Mouse (Mus musculus): Measurements from ENCODE around the gene Ppib.

The Ppib gene

DNA sequence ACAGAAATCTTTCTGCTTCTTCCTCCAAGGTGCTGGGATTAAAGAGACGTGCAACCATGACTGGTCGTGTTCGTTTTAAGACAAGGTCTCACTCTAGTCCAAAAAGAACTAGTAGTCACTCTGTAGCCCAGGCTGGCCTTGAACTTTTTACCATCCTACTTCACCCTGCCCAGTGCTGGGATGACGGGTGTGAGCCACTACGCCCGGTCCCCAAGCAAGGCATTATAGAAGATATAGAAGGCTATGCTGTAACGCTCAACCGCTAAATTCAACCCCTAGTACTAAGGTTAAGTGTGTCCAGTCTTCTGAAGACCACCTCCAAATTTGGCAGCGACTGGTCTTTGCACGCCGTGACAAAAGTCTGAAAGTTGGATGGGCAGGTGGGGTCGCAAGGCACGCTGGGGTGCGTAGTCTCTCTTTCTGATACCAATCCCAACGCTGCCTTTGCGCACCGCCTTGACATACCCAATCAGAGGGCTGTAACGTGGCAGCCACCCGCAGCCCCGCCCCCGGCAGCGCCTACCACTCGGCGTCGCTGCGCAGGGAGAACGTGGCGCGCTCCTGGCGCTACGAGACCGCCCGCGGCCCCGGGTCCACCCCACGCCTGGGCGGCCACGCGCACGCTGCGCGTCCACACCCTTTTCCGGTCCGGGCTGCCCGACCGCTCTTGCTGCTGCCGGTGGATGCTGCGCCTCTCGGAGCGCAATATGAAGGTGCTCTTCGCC lies at the start of gene Ppib:
Gene Ppib, plus strand, starts transcription at position 640 of the 725 bp plus-strand sequence.
- DNase-seq (ENCODE audit: low spot score), result peak; percentile 97

DNA sequence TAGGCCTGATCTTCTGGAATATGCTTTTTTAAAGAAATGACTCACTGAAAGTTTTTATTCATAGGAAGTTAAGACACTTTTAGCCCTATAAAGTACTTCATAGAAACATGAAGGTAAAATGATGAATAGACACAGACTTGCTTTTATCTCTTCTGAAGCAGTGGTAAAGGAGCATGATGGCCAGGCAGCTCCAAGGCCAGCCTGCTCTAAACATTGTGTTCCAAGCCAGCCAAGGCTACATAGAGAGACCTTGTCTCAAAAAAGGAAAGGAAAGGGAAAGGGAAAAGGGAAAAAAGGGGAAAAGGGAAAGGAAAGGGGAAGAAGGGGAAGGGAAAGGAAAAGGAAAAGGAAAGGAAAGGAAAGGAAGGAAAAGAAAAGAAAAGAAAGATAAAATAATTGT lies 39.4 kb upstream of the Ppib start:
- no peak for DNase-seq (ENCODE audit: low spot score)

DNA sequence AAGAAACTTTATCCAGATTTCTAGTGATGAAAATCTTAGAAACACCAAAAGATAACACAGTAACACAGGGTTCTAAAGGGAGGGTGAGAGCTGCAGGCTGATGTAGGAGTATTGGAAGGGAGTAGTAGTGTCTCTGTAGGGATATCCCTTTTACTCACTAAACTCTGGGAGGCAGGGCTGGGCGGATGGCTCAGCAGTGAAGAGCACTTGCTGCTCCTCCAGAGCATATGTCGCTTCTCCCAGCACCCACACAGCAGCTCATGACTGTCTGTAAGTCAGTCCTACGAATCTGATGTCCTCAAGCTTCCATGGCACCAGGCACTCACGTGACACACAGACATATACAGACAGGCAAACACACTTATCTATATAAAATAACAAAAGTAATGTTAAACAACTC lies 21.9 kb upstream of the Ppib start:
- no peak for DNase-seq (ENCODE audit: low spot score)

DNA sequence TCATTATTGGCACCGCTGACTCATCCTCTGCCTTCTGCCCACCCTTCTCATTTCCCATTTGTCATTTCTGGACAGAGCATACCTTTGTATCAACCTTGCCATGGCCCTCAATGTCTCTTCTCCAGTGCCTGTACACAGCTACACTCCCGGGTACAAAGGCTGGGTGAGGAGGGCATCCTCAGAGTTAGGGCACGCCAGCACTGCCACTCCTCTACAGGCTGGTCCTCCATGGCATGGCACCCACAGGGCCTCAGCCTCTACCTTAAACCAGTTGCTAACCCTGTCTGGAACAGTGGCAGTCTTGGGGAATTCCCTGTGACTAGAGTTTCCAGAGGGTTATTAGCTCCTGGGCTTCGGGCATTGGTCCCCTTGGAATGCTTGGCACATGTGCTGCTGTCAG lies 21.4 kb upstream of the Ppib start:
- no peak for DNase-seq (ENCODE audit: low spot score)

DNA sequence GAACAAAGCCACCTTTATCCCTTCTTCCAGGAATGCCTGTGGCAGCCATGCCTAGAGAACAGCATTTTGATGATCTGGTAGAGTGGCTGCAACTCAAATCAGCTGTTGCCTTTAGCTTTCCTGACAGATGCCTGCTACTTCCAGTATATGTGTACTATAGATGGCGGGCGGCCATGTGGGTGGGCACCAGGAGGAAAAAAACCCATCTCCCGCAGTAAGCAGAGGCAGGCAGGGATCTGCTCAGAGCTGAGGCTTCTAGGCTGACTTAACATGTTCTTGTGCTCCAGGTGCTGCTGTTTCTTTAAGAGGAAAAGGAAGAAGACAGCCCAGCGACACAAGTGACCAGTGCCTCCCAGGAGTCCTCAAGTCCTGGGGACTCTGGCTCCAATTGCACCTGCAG lies 20.7 kb upstream of the Ppib start:
- DNase-seq (ENCODE audit: low spot score), result no peak

DNA sequence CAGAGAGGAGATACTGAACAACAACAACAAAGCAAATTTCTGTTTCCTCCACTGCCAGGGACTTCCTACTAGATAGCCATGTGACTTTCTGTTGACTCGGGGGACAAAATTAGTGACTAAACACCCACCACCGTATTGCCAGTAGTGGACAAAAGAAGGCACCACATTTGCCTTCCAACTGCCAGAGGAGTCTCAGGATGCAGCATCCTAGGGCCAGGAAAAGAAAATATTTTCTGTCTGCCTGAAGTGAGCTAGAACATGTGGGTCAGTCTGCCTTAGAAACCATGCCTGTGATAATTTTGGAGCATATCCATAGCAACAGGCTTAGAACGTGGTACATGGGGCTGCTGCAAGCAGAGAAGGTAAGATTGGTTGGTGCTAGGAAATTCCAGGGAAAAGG lies 19.2 kb upstream of the Ppib start:
- no peak for DNase-seq (ENCODE audit: low spot score)

DNA sequence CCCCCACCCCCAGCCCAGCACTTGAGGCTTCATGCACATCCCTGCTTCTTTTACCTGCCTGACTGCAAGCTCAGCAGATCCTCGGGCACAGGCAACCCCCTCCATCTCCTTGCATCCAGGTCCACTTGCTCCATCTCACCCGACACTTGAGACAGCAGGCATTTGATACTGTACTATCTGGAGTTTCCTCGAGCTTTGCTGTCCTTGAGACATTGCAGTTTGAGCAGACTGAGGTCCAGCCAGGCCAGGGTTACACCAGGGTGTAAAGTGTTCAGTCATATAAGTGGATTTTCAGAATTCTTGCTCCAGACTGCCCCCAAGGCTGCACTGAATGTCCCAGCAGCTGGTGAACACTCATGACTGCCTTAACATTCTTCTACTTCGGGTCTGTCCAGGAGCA lies 17.7 kb upstream of the Ppib start:
- no peak for DNase-seq (ENCODE audit: low spot score)

DNA sequence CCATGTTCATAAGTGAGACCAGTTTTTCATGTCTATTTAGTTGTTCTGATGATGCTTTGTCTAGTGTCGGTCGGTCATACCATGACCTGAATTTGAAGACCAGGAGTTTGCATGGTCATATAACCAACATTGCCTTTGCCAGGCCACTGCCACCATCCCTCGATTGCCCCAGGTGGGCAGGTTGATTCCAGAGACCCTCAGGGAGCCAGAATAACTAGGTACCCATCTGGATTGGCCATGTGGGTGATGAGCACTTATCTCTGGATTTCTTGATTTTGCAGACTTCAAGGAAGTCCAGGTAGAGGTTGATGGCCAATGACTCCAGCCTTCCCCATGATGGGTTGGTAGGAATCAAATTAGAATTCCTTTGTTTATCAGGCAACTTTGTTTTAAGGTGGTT lies 16.8 kb upstream of the Ppib start:
- DNase-seq (ENCODE audit: low spot score), result no peak

DNA sequence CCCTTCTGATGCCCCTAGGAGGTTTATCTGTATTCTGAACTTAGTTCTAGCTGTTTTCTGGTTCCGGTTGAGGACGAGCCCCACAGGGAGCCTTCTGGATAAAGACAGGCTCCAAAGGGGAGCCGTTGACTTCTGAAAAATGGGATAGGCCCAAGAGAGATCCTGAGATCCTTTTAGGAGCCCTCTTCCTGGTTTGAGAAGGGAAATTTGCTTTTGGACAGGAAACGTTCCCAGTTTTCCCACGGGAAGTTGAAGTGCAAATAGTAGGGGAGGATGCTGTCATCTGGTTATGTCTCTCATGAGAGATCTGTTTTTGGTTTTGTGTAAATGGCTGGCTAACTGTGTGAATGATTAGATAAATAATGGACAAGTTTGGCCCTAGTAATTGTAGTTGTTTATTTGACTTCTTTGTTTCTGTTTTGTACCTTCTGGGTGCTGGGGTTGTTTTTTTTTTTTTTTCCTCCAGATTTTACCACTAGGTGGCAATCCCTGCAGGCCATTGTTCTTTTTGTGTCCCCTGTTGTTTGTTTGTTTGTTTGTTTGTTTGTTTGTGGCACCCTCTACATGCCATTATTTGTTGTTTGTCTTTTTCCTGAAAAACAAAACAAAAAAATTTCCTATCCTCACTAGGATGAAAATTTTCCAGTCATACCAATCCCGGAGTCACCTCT lies 10.0 kb upstream of the Ppib start:
- DNase-seq (ENCODE audit: low spot score), result no peak

DNA sequence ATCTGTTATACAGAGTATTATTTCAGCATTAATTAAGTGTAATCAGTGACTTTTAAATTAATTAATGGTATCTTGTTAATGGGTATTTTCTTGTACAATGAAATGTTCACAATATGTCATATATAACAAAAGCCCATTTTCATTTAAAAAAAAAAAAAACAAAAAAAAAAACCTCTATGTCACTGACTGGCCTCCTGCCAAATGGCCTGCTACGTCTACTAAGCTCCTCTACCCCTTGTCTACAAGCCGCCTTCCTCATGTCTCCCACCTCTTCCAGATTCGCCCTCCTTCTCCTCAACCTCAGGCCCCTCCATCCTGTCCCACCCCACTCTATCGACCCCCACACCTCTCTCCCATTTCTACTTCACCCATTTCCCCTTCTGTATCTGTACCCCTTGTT lies 8.5 kb upstream of the Ppib start:
- DNase-seq (ENCODE audit: low spot score), result no peak

DNA sequence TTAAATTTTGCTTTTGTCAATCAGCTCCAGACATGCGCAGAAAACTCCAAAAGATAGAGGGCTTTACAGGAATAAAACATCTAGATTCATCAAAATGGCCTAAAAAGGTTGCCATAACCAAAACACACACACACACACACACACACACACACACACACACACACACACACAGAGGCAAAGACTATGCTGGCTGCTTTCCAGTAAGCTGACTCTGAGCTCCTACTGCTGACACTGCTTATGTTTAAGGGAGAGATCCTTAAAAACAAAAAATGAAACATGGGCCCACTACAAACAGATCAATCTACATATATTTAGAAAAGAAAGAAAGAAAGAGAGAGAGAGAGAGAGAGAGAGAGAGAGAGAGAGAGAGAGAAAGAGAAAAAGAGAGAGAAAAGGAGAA lies 7.3 kb upstream of the Ppib start:
- DNase-seq (ENCODE audit: low spot score), result no peak

DNA sequence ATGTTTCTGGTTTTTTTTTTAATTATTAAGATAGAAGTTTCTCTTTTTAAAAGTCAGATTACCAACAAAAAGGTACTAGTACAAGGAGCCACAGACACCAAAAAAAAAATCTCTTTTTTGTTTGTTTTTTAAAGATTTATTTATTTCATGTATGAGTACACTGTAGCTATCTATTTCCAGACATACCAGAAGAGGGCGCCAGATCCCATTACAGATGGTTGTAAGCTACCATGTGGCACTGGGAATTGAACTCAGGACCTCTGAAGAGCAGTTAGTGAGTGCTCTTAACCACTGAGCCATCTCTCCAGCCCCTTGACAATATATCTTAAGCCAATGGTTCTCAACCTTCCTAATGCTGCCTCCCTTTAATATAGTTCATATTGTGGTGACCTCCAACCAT lies 6.4 kb upstream of the Ppib start:
- DNase-seq (ENCODE audit: low spot score), result no peak

DNA sequence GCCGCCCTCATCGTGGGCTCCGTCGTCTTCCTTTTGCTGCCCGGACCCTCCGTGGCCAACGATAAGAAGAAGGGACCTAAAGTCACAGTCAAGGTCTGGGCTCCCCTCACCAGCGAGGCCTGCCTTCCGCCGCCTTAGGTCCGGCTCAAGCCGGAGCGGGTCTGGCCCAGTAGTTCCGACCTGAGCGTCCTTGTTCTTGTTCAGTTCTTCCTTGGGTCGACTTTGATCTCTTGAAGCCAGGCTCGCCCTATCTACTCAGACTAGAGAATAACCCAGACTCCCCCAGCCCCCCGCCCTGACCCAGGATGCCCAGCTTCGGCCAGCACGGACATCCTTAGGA lies 256 bp downstream of the Ppib start:
- no peak for DNase-seq (ENCODE audit: low spot score)

DNA sequence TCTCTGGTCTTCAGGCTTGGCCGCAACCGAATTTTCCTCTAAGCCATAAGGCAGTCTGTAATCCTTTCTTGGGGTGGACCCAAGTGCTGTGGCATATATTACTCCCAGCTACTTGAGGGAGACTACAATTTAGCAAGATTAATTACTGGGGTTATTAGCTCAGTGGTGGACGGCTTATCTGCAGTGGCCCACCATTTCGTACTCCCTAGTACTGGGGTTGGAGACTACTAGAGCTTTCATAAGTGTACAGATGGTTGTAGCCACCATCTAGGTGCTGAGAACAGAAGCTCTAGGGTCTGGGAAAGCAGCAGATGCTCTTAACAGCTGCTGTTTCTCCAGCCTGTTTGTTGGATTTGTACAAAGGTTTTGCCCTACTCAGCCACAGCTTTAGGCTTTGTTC lies 964 bp downstream of the Ppib start:
- no peak for DNase-seq (ENCODE audit: low spot score)

DNA sequence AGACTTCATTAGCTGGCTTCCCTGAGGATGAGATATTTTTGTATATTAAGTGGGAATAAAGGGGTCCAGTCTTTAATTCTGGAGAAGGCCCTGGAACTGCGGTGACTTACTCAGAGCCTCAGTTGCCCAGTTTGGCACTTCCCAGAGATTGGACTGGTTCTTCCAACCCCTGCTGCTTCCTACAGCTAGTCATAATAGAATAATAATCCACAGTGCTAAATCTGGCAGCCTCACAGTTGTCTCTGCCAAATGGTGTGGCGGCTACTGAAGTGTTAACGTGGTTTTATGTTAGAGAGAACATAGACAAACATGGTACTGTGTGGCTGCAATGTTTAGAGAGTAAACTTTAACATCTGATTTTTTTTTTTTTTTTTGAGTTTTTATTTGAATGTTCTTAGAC lies 1.6 kb downstream of the Ppib start:
- no peak for DNase-seq (ENCODE audit: low spot score)

DNA sequence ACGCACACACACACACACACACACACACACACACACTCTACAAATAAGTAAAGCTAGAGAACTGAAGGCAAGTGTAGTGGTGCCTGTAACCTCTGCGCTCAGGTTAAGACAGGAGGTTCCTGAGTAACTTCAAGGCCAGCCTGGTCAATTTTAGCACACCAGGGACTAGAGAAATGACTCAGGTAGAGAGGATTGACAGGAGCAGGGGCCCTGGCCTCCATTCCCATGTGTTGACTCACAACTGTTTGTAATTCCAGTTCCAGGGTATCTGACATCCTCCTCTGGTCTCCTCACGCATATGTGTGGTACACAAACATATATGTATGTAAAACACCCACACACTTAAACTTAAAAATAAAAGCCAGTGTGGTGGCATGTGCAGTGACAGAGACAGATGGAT lies 3.4 kb downstream of the Ppib start:
- no peak for DNase-seq (ENCODE audit: low spot score)

DNA sequence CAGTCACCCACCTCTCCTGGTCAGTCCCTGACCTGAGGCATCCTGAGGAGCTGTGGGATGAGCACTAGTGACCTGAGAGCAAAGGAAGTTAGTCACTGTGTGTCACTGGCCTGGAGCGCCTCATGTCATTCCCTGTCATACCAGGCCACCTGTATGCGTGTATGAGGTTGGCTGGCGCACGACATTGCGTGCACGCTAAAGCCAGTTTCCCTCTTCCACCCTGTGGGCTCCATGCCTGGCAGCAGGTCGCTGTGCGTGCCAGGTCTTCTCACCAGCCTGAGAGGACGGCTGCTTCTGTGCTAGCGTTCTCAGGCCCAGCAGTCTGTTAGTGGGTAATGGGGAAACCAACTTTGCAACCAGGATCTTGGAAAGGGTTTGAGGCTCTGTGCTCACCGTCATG lies 4.3 kb downstream of the Ppib start:
- DNase-seq (ENCODE audit: low spot score), result no peak

DNA sequence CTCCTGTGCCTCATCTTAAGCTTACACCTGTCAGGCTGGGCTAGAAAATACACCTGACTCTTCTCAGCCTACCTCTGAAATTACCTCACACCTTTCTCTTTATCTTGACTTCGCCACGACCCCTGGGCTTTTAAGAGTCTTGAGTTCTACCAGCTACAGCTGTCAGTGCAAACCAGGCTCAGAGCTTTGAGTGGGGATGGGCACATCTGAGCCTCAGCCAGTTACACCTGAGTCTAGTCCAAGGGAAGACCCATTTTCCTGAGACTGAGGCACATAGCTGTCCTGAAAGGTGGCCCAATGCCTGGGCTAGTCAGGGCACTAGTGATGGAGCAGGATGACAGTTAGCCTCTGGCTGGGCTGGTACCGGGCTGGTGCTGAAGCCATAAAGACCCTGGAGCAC lies 6.8 kb downstream of the Ppib start:
- DNase-seq (ENCODE audit: low spot score), result no peak

DNA sequence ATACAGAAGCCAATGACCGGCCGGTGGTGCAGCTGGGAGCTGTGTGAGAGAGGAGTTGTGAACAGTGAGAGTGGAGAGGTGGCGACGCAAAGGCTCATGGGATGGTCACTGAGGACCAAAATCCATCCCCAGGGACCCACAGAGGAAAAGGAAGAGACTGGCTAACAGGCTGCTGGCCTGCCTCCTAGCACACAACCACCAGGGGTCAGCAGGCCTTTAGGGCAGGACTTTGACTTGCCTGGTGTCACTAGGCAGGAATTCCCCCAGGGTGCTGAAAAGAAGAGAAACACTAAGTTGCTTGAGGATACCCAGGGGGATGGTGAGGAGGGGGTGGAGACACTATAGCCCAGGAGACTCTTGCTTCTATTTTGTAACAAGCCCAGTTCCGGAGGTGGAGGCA lies 7.5 kb downstream of the Ppib start:
- peak; percentile 35 for DNase-seq (ENCODE audit: low spot score)

DNA sequence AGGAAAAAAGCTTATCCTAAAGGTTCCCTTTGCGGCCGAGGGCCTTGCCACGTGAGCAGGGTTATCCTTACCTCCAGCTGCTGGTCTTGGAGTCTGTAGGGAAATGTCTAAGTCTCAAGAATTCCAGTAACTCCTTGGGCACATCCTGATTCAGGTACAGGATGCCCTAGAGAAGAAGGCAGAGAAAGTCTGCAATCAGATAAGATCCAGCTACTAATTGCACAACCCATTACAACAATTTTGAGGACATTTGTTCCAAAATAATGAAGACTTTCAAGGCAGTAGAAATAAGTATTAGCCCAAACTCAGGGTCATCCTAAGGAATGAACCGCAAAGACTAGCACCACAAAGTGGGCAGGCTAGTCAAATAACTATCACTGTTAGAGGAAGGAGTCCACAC lies 8.0 kb downstream of the Ppib start:
- no peak for DNase-seq (ENCODE audit: low spot score)

DNA sequence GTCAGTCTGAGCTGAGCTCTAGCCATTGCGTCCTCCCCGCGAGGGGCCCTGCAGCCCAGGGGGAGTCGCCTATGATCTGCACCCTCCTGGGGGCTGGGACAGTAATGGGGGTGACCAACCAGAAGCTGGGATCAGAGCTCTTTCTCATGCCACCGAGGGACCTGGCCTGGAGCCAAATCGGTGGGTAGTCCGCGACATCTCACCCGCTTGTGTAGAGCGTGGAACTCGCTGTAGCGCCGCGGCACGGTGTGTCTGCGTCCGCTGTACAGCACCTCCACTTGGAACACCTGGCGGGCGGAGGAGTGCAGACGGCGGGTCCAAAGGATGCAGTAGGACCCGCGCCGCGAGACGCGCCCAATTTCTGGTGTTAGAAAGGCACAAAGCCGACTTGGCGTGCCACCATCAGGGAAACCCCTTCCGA lies 9.0 kb downstream of the Ppib start:
- peak; percentile 49 for DNase-seq (ENCODE audit: low spot score)

DNA sequence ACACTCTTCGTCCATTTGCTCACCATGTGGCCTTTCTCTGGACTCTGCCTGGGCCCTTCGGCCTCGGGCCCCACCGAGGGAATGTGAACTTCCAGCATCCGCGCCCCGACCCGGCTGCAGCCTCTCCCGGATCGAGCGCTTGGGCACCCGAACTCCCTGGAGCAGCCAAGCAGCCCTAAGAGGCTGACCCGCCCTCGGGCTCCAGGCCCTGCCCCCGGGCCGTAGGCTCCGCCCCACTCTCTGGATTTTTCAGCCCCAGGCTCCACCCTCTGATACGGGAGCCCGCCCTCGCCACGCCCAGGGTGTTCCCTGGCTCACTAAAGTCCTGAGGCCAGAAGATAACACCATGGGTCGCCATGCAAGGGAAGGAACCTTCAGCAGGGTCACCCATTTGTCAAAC lies 9.6 kb downstream of the Ppib start, which contains the start of gene Snx22:
Gene Snx22, minus strand, starts transcription at position 137 of the 400 bp plus-strand sequence.
- DNase-seq (ENCODE audit: low spot score), result peak; percentile 97

DNA sequence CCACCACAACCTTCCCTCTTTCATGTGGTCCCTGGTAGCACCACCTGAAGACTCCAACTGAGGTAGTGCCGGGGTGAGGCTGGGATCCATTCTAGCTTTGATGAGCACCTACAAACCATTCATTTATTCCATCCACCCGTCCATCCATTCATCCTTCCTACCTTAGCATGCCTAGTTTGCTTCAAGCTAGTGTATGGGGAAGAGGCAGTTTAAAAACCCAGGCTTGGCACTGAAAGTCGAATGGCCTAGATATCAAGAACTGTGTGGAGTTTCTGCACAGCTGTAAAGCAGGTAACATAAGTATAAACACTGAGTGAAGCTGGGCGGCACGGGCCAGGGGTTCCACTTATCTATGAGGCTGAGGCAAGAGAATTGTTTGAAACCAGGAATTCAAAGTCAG lies 10.1 kb downstream of the Ppib start:
- no peak for DNase-seq (ENCODE audit: low spot score)

DNA sequence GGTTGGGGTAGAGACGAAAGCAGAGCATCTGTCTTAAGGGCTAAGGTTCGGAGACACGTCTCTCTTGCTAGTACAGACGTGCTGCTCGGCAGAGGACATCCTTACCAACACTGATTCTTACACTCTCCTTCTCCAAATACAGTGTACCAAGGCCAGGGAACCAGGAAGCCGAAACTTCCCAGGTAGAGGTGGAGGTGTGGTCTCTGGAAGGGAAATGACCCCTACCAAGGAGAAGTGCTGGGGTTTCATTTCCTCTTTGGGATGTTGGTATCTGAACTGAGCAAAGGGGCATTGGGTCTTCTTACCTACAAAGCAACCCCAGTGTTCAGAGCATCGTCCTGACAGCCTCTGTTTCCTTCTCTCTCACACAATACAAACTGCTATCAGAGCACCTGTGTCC lies 12.7 kb downstream of the Ppib start:
- no peak for DNase-seq (ENCODE audit: low spot score)
